ENCODE assay signal across 21 mouse cellular contexts in the genomic region with DNA sequence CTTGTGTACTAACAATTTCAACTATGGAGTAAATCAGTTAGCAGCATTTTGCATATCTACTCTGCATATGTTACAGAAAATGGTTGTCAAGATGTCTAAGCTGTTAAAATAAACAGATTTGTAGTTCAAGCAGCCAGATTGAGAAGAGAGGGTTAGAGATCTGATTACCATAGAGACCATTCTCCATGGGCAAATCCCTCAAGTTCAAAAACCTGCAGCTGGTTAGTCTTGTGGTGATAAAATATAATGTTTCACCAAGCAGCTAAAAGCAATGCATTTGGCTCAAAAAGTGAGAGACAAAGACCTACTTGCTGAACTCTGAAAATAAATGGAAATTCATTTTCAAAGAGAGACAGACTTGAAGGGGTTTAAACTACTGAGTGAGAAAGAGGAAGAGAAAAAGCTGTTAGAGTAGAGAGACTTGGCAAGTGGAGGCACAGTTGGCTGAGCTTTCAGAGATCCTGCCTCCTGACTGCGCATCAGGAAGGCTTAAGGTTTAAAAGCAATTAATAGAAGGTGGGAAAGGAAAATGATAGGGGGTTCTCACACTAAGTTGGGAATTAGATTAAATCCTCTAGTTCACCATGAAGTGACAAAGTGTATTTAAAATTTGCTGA.
DNase-seq lines count a peak whose midpoint lies in the region; ATAC-seq and TF ChIP-seq lines count a peak whose summit lies in the region.
"Had no signal": no experiment of that assay in that cellular context is flagged by ENCODE, and none has a peak within 500 bp of the region (broad histone marks: within the 10 kb centered on the region; RNA-seq: fewer than 3 reads in every experiment).

No protein-coding gene starts in this region.

- no peaks in the 10 kb centered on the region for H3K27me3 ChIP-seq in forebrain, embryonic 14.5 days (replicated peaks; ENCODE audit: control insufficient read depth, insufficient read depth, low read length)
- H3K27me3 ChIP-seq in forebrain, embryonic 12.5 days: no peaks in the 10 kb centered on the region
- H3K27me3 ChIP-seq in midbrain, embryonic 11.5 days (ENCODE audit: control insufficient read depth, insufficient read depth, low read length): no peaks in the 10 kb centered on the region
- no peaks in the 10 kb centered on the region for H3K27me3 ChIP-seq in midbrain, embryonic 10.5 days (ENCODE audit: low read depth, poor library complexity, severe bottlenecking)
- H3K27me3 ChIP-seq in forebrain, postnatal 0 days (ENCODE audit: insufficient read depth, low read length): no peaks in the 10 kb centered on the region
- H3K27me3 ChIP-seq in midbrain, embryonic 16.5 days (ENCODE audit: control insufficient read depth, insufficient read depth, low read depth, low read length): no peaks in the 10 kb centered on the region
- H3K27me3 ChIP-seq: heart, embryonic 12.5 days; limb, embryonic 15.5 days had no signal

- H3K36me3 ChIP-seq in forebrain, embryonic 14.5 days (ENCODE audit: control insufficient read depth, insufficient read depth, low read length): no peaks in the 10 kb centered on the region
- H3K36me3 ChIP-seq in forebrain, embryonic 12.5 days (replicated peaks): no peaks in the 10 kb centered on the region
- H3K36me3 ChIP-seq in midbrain, embryonic 11.5 days (ENCODE audit: control insufficient read depth, insufficient read depth, low read length): no peaks in the 10 kb centered on the region
- H3K36me3 ChIP-seq in midbrain, embryonic 10.5 days: no peaks in the 10 kb centered on the region
- no peaks in the 10 kb centered on the region for H3K36me3 ChIP-seq in forebrain, postnatal 0 days (ENCODE audit: insufficient read depth)
- H3K36me3 ChIP-seq in midbrain, embryonic 16.5 days (ENCODE audit: control insufficient read depth, insufficient read depth, low read length): no peaks in the 10 kb centered on the region
- H3K36me3 ChIP-seq: heart, embryonic 12.5 days; limb, embryonic 15.5 days had no signal

- peak; percentile 80 for ATAC-seq in forebrain, embryonic 14.5 days
- no peak for ATAC-seq in forebrain, embryonic 12.5 days (ENCODE audit: low FRiP score)
- peak; percentile 55; the same call in 1 of the 2 replicates for ATAC-seq in midbrain, embryonic 11.5 days (ENCODE audit: low FRiP score)
- peak; percentile 90 for ATAC-seq in forebrain, postnatal 0 days
- peak; percentile 64 for ATAC-seq in midbrain, embryonic 16.5 days
- ATAC-seq: hindbrain, embryonic 16.5 days; liver, postnatal 0 days had no signal

- no peaks in the 10 kb centered on the region for H3K9me3 ChIP-seq in forebrain, embryonic 14.5 days (replicated peaks; ENCODE audit: control insufficient read depth, low read length)
- no peaks in the 10 kb centered on the region for H3K9me3 ChIP-seq in forebrain, embryonic 12.5 days
- no peaks in the 10 kb centered on the region for H3K9me3 ChIP-seq in midbrain, embryonic 11.5 days (ENCODE audit: control insufficient read depth, low read length)
- H3K9me3 ChIP-seq in midbrain, embryonic 10.5 days (replicated peaks): no peaks in the 10 kb centered on the region
- no peaks in the 10 kb centered on the region for H3K9me3 ChIP-seq in forebrain, postnatal 0 days (ENCODE audit: low read length)
- no peaks in the 10 kb centered on the region for H3K9me3 ChIP-seq in midbrain, embryonic 16.5 days (replicated peaks; ENCODE audit: control insufficient read depth, low read length, poor library complexity, severe bottlenecking)
- H3K9me3 ChIP-seq: heart, embryonic 12.5 days; limb, embryonic 15.5 days had no signal

- no peak for TF ChIP-seq CTCF in forebrain, postnatal 0 days (IDR thresholded peaks at IDR 0.05; ENCODE audit: low read depth)

- peak; percentile 74 for DNase-seq in forebrain, embryonic 14.5 days (ENCODE audit: low spot score)
- DNase-seq in midbrain, embryonic 11.5 days (ENCODE audit: low spot score, missing footprints): no peak
- no peak for DNase-seq in midbrain, embryonic 10.5 days (ENCODE audit: low spot score)
- peak; percentile 65 for DNase-seq in forebrain, postnatal 0 days
- DNase-seq in retina, embryonic 14.5 days (ENCODE audit: low spot score): no peak
- DNase-seq in cerebellum, adult 8-10 months: no peak
- DNase-seq: adrenal gland, postnatal 10 days; cerebellum, adult 9-10 months; heart, postnatal 36 days; kidney, adult 11 months; kidney, postnatal 4 days; liver, postnatal 0 days; lung, postnatal 14 days; right cerebral cortex, postnatal 25 days; thymus, postnatal 4 days had no signal

- no peak overlapping the region for H3K27ac ChIP-seq in forebrain, embryonic 14.5 days (ENCODE audit: low read depth, low read length)
- H3K27ac ChIP-seq in forebrain, embryonic 12.5 days: no peak overlapping the region
- H3K27ac ChIP-seq in midbrain, embryonic 11.5 days (ENCODE audit: low read depth, low read length): no peak overlapping the region; the same call in 1 of the 2 replicates
- no peak overlapping the region for H3K27ac ChIP-seq in midbrain, embryonic 10.5 days (replicated peaks)
- H3K27ac ChIP-seq in forebrain, postnatal 0 days (ENCODE audit: low read depth, low read length): no peak overlapping the region
- peak overlapping the region; percentile 55; the same call in 1 of the 2 replicates for H3K27ac ChIP-seq in midbrain, embryonic 16.5 days (ENCODE audit: low read length)
- H3K27ac ChIP-seq: limb, embryonic 15.5 days; stomach, postnatal 0 days had no signal

- no peak overlapping the region for H3K9ac ChIP-seq in forebrain, embryonic 14.5 days (ENCODE audit: low read length)
- H3K9ac ChIP-seq in forebrain, embryonic 12.5 days: no peak overlapping the region
- no peak overlapping the region for H3K9ac ChIP-seq in midbrain, embryonic 11.5 days (ENCODE audit: low read length)
- H3K9ac ChIP-seq in forebrain, postnatal 0 days: no peak overlapping the region
- no peak overlapping the region for H3K9ac ChIP-seq in midbrain, embryonic 16.5 days (ENCODE audit: low read depth, low read length)
- H3K9ac ChIP-seq: heart, embryonic 12.5 days; limb, embryonic 15.5 days; liver, postnatal 0 days had no signal

- 41% methylated on average over 1 of the region's 1 CpGs for WGBS in forebrain, embryonic 14.5 days
- WGBS in forebrain, embryonic 12.5 days: 64% methylated on average over 1 of the region's 1 CpGs
- 42% methylated on average over 1 of the region's 1 CpGs for WGBS in midbrain, embryonic 11.5 days
- 69% methylated on average over 1 of the region's 1 CpGs for WGBS in midbrain, embryonic 10.5 days
- 34% methylated on average over 1 of the region's 1 CpGs for WGBS in forebrain, postnatal 0 days
- WGBS in midbrain, embryonic 16.5 days: 42% methylated on average over 1 of the region's 1 CpGs

- no peak overlapping the region for H3K4me2 ChIP-seq in forebrain, embryonic 14.5 days (ENCODE audit: low read length)
- H3K4me2 ChIP-seq in forebrain, embryonic 12.5 days: no peak overlapping the region
- H3K4me2 ChIP-seq in midbrain, embryonic 11.5 days: no peak overlapping the region
- H3K4me2 ChIP-seq in forebrain, postnatal 0 days (ENCODE audit: low read depth): no peak overlapping the region
- no peak overlapping the region for H3K4me2 ChIP-seq in midbrain, embryonic 16.5 days (ENCODE audit: low read length)
- H3K4me2 ChIP-seq: heart, embryonic 12.5 days; limb, embryonic 15.5 days had no signal

- peaks cover 6% of the 10 kb centered on the region for H3K4me1 ChIP-seq in forebrain, embryonic 14.5 days (ENCODE audit: control insufficient read depth, insufficient read depth, low read length)
- peaks cover 3% of the 10 kb centered on the region; the same call in 1 of the 2 replicates for H3K4me1 ChIP-seq in forebrain, embryonic 12.5 days
- H3K4me1 ChIP-seq in midbrain, embryonic 11.5 days (ENCODE audit: control insufficient read depth, insufficient read depth, low read length): peaks cover 6% of the 10 kb centered on the region; the same call in 1 of the 2 replicates
- H3K4me1 ChIP-seq in midbrain, embryonic 10.5 days: peaks cover 8% of the 10 kb centered on the region; the same call in 1 of the 2 replicates
- peaks cover 4% of the 10 kb centered on the region; the same call in 1 of the 2 replicates for H3K4me1 ChIP-seq in forebrain, postnatal 0 days (ENCODE audit: insufficient read depth)
- peaks cover 7% of the 10 kb centered on the region for H3K4me1 ChIP-seq in midbrain, embryonic 16.5 days (ENCODE audit: control insufficient read depth, insufficient read depth, low read length)
- H3K4me1 ChIP-seq: heart, embryonic 12.5 days; limb, embryonic 15.5 days had no signal

- H3K4me3 ChIP-seq in forebrain, embryonic 14.5 days (ENCODE audit: low read depth, low read length): no peak overlapping the region
- no peak overlapping the region for H3K4me3 ChIP-seq in forebrain, embryonic 12.5 days (replicated peaks)
- H3K4me3 ChIP-seq in midbrain, embryonic 11.5 days (ENCODE audit: low read depth, low read length): no peak overlapping the region
- no peak overlapping the region for H3K4me3 ChIP-seq in midbrain, embryonic 10.5 days
- no peak overlapping the region for H3K4me3 ChIP-seq in forebrain, postnatal 0 days (ENCODE audit: low read depth, low read length)
- H3K4me3 ChIP-seq in midbrain, embryonic 16.5 days (ENCODE audit: low read depth, low read length): no peak overlapping the region
- H3K4me3 ChIP-seq: heart, embryonic 12.5 days; limb, embryonic 15.5 days had no signal

Comparison
In these comparisons a context has a peak if more than half of its experiments do, and no peak if none do; other contexts are left out.
1. DNase-seq: peak in forebrain, embryonic 14.5 days (single experiment) and forebrain, postnatal 0 days (single experiment); none in midbrain, embryonic 11.5 days (single experiment), midbrain, embryonic 10.5 days (single experiment), retina, embryonic 14.5 days (single experiment) and cerebellum, adult 8-10 months (single experiment).